Mouse (Mus musculus) kidney, embryonic 15.5 days (tissue): ENCODE data around the gene Cep128. TPM values are rescaled to one million over a fixed set of nuclear protein-coding genes. Genes with fewer than 3 reads are reported as not detected.

Source experiments
- ATAC-seq: fragments of 200-750 bp; cut with Nextera tagmentation; replicated peaks from 2 replicates; pipeline ENCODE4 v1.8.0; 2017; ENCODE audit warnings: moderate TSS enrichment; ENCODE audit not compliant: low FRiP score
- H3K27ac ChIP-seq: fragments of 300-500 bp; sonication (generic); 2 replicates; pipeline ENCODE4 v1.5.1; 2015; ENCODE audit warnings: mild to moderate bottlenecking, inconsistent platforms
- H3K27me3 ChIP-seq: fragments of 300-500 bp; sonication (generic); 2 replicates; pipeline ENCODE4 v1.6.1; 2015; ENCODE audit warnings: inconsistent platforms
- H3K36me3 ChIP-seq: fragments of 300-500 bp; sonication (generic); 2 replicates; pipeline ENCODE4 v1.6.1; 2015; ENCODE audit warnings: inconsistent platforms
- H3K4me1 ChIP-seq: fragments of 300-500 bp; sonication (generic); 2 replicates; pipeline ENCODE4 v1.6.1; 2015; ENCODE audit warnings: inconsistent platforms
- H3K4me2 ChIP-seq: fragments of 300-500 bp; sonication (generic); 2 replicates; pipeline ENCODE4 v1.6.1; 2015; ENCODE audit warnings: moderate library complexity, mild to moderate bottlenecking, inconsistent platforms
- H3K4me3 ChIP-seq: fragments of 300-500 bp; sonication (generic); replicated peaks from 2 replicates; pipeline ENCODE4 v1.5.1; 2015; ENCODE audit warnings: mild to moderate bottlenecking, inconsistent platforms
- H3K9ac ChIP-seq: fragments of 300-500 bp; sonication (generic); 2 replicates; pipeline ENCODE4 v1.6.1; 2015; ENCODE audit warnings: mild to moderate bottlenecking, inconsistent platforms
- H3K9me3 ChIP-seq: fragments of 300-500 bp; sonication (generic); replicated peaks from 2 replicates; pipeline ENCODE4 v1.6.1; 2016; ENCODE audit warnings: inconsistent platforms
- WGBS: fragments of 180-500 bp; shearing (Covaris S2); methylation state at CpG from one replicate; pipeline ENCODE4 v1.1.7; 2015; ENCODE audit warnings: mixed read lengths; 5-methylcytosine and 5-hydroxymethylcytosine counted together
- polyA plus RNA-seq: library from polyadenylated mRNA; unstranded; fragments of >200 nt; fragmentation: Nextera tagmentation; extraction: Ambion mirVana; gene quantifications from 2 replicates; pipeline ENCODE4 v1.2.1, GENCODE M21; 2015

Cep128 gene
- polyA plus RNA-seq, 1 experiment from 2014 or later = 8.9 TPM

- WGBS = 92% methylated on average over 2 of the region's 2 CpGs
- ATAC-seq = no peak
- Histone ChIP-seq H3K4me1 (no peaks in the 10 kb centered on the region), H3K9me3 (no peaks in the 10 kb centered on the region), H3K4me3 (no peak overlapping the region), H3K27ac (no peak overlapping the region), H3K27me3 (no peaks in the 10 kb centered on the region), H3K36me3 (no peaks in the 10 kb centered on the region), H3K9ac (no peak overlapping the region), H3K4me2 (no peak overlapping the region)
Observed at GRCm38 (mm10) chr12:91070551-91071045, 313.6 kb downstream of the Cep128 start.

- 96% methylated on average over 2 of the region's 2 CpGs for WGBS
Observed at GRCm38 (mm10) chr12:91067083-91067441, 317.1 kb downstream of the Cep128 start.

GRCm38 (mm10) chr12:91066286-91067082 is 317.7 kb downstream of the Cep128 start:
- H3K36me3 ChIP-seq = no peaks in the 10 kb centered on the region
- H3K4me3 ChIP-seq = no peak overlapping the region
- H3K9ac ChIP-seq = no peak overlapping the region
- no peaks in the 10 kb centered on the region for H3K9me3 ChIP-seq
- H3K27me3 ChIP-seq = no peaks in the 10 kb centered on the region
- H3K4me2 ChIP-seq = no peak overlapping the region
- no peaks in the 10 kb centered on the region for H3K4me1 ChIP-seq
- H3K27ac ChIP-seq = no peak overlapping the region
- ATAC-seq = no peak
- WGBS = 85% methylated on average over 5 of the region's 5 CpGs

More at GRCm38 (mm10) chr12:91067083-91067441, 317.1 kb downstream of the Cep128 start:
- Histone ChIP-seq H3K9me3 (no peaks in the 10 kb centered on the region), H3K9ac (no peak overlapping the region), H3K27ac (no peak overlapping the region), H3K36me3 (no peaks in the 10 kb centered on the region), H3K4me2 (no peak overlapping the region), H3K27me3 (no peaks in the 10 kb centered on the region), H3K4me1 (no peaks in the 10 kb centered on the region), H3K4me3 (no peak overlapping the region)
- ATAC-seq = no peak

- no peaks in the 10 kb centered on the region for H3K9me3 ChIP-seq
- H3K9ac ChIP-seq = no peak overlapping the region
- no peak for ATAC-seq
- no peak overlapping the region for H3K4me3 ChIP-seq
- H3K36me3 ChIP-seq = no peaks in the 10 kb centered on the region
- no peaks in the 10 kb centered on the region for H3K4me1 ChIP-seq
- H3K27me3 ChIP-seq = no peaks in the 10 kb centered on the region
- 77% methylated on average over 3 of the region's 3 CpGs for WGBS
- H3K4me2 ChIP-seq = no peak overlapping the region
- H3K27ac ChIP-seq = no peak overlapping the region
Observed at GRCm38 (mm10) chr12:91065423-91065822, 318.8 kb downstream of the Cep128 start.

- H3K27ac ChIP-seq = no peak overlapping the region
- H3K9me3 ChIP-seq = no peaks in the 10 kb centered on the region
- no peaks in the 10 kb centered on the region for H3K27me3 ChIP-seq
- no peak overlapping the region for H3K4me3 ChIP-seq
- H3K4me1 ChIP-seq = no peaks in the 10 kb centered on the region
- H3K4me2 ChIP-seq = no peak overlapping the region
- H3K9ac ChIP-seq = no peak overlapping the region
- H3K36me3 ChIP-seq = no peaks in the 10 kb centered on the region
- no peak for ATAC-seq
Observed at GRCm38 (mm10) chr12:91064368-91064999, 319.7 kb downstream of the Cep128 start.

DNA sequence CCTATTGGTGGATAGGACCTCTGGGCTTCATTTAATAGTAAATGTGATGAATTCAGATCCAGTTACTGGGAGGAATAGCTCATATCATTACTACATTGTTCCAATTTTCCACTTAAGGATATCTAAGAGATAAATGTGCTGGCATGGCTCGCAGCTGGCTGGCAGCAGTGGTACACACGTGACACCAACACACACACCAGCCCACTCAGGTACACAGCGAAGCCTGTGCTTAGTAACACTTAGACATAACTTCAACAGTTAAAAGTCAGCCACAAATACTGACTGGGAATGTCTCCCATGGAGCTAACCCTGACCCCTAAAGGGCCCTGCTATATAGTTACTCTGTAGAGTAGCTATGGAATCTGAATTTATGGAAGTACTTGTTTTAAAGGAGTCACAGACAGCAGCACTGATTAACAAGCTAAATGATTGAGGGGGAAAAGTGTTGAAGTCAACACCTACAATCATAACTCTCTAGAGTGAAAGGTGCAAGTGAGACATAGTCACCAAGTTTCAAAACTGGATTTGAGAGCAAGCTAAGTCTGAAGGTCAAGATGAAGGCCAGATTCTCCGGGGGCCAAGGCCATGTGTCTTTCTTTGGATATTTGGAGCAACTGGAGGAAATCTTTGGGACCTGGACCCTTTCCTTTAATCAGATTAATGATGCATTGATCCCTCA is 320.7 kb downstream of the Cep128 start:
- Histone ChIP-seq H3K4me3 (no peak overlapping the region), H3K9ac (no peak overlapping the region), H3K4me2 (no peak overlapping the region), H3K4me1 (no peaks in the 10 kb centered on the region), H3K9me3 (no peaks in the 10 kb centered on the region), H3K36me3 (no peaks in the 10 kb centered on the region), H3K27ac (no peak overlapping the region), H3K27me3 (no peaks in the 10 kb centered on the region)
- 78% methylated on average over 4 of the region's 4 CpGs for WGBS
- ATAC-seq = no peak

DNA sequence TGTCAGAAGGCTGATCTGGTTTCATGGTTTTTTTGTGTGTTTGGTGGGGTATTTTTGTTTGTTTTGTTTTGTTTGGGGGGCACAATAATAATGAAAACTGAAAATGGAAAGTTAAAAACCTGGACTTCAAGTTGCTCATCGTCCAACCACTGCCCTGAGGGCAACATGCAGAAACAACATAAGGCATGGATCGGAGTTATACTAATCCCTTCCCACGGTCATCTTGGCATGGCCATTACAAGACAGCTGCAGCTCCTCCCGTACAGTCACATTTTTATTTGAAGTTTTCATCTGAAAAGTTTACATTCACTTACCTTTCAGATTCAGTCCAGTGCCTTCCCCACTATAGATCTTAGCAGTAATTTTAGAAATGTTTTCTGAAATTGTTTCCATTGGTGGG is 321.5 kb downstream of the Cep128 start:
- H3K4me2 ChIP-seq = no peak overlapping the region
- no peak overlapping the region for H3K27ac ChIP-seq
- no peaks in the 10 kb centered on the region for H3K27me3 ChIP-seq
- H3K9ac ChIP-seq = no peak overlapping the region
- no peaks in the 10 kb centered on the region for H3K9me3 ChIP-seq
- no peaks in the 10 kb centered on the region for H3K36me3 ChIP-seq
- no peaks in the 10 kb centered on the region for H3K4me1 ChIP-seq
- 72% methylated on average over 4 of the region's 4 CpGs for WGBS
- no peak overlapping the region for H3K4me3 ChIP-seq
- ATAC-seq = no peak

- ATAC-seq = no peak
- WGBS = 45% methylated on average over 12 of the region's 12 CpGs
- Histone ChIP-seq H3K27ac (no peak overlapping the region), H3K9me3 (no peaks in the 10 kb centered on the region), H3K36me3 (no peaks in the 10 kb centered on the region), H3K4me2 (no peak overlapping the region), H3K4me1 (no peaks in the 10 kb centered on the region), H3K4me3 (no peak overlapping the region), H3K27me3 (no peaks in the 10 kb centered on the region), H3K9ac (no peak overlapping the region)
Observed at GRCm38 (mm10) chr12:91059704-91060318, 324.4 kb downstream of the Cep128 start.

- Histone ChIP-seq H3K4me1 (no peaks in the 10 kb centered on the region), H3K36me3 (no peaks in the 10 kb centered on the region), H3K27me3 (no peaks in the 10 kb centered on the region), H3K4me3 (no peak overlapping the region), H3K4me2 (no peak overlapping the region), H3K9me3 (no peaks in the 10 kb centered on the region), H3K27ac (no peak overlapping the region), H3K9ac (no peak overlapping the region)
- WGBS = 85% methylated on average over 10 of the region's 10 CpGs
- no peak for ATAC-seq
Observed at GRCm38 (mm10) chr12:91056885-91057284, 327.3 kb downstream of the Cep128 start.

DNA sequence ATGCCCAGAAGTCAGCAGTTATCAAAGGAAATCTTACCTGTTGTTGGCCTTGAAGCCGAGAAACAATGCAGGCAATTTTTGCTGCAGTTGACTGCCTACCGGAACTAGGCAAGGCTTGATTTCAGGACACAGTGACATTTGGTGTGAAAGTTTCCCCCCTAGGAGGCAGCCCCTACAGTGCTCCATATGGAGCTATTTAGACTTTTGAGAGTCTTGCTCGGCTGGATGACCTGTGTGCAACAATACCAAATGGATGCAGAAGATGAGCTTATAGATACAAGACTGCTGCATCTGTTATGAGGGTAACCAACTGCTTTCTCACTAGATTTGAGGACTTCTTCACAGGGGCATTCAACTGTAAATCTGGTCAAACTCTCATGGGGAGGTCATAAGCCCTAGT is 331.9 kb downstream of the Cep128 start:
- 93% methylated on average over 3 of the region's 3 CpGs for WGBS

DNA sequence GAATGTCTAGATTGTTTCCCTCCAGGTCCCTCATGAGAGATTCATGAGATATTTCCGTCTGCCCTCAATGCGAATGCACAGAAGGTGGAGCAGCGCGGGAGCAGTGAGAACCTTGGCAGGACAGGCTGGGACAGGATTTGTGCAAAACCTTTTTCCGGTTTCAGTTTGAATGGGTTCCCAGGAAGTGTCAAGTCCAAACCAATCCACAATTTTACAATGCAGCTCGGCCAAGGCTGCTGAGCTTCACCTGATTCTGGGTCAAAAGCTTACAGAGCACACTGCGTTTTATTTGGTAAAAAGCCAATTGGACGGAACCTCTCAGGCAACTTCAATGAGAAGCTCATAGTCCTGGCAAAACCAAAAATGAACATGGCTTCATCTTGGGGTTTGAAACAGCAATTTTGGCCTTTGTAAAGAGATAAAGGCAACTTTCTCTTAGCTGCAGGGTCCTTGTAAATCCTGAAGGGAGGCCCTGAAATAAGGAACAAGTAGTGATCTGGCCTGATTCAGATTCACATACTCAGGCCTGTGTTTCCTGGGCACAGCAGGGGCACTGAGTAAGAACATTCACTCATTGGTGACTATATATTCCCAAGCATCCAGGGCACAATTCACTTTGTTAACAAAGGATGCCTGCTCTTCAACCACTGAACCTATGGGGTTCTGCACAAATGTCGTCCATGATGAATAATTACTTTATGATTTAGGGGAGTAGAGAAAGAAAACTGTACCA is 333.4 kb downstream of the Cep128 start:
- H3K27ac ChIP-seq = no peak overlapping the region
- no peak overlapping the region for H3K4me2 ChIP-seq
- no peaks in the 10 kb centered on the region for H3K36me3 ChIP-seq
- H3K9ac ChIP-seq = no peak overlapping the region
- no peak for ATAC-seq
- no peak overlapping the region for H3K4me3 ChIP-seq
- H3K9me3 ChIP-seq = no peaks in the 10 kb centered on the region
- no peaks in the 10 kb centered on the region for H3K4me1 ChIP-seq
- WGBS = 70% methylated on average over 9 of the region's 9 CpGs
- no peaks in the 10 kb centered on the region for H3K27me3 ChIP-seq

More for the DNA sequence above, 331.9 kb downstream of the Cep128 start:
- Histone ChIP-seq H3K9me3 (no peaks in the 10 kb centered on the region), H3K4me1 (no peaks in the 10 kb centered on the region), H3K27me3 (no peaks in the 10 kb centered on the region), H3K4me2 (no peak overlapping the region), H3K9ac (no peak overlapping the region), H3K36me3 (no peaks in the 10 kb centered on the region), H3K27ac (no peak overlapping the region), H3K4me3 (no peak overlapping the region)
- ATAC-seq = no peak
